Mouse (Mus musculus) cerebellum, postnatal 25 days (tissue): ENCODE data around the gene Il17rb.
A peak's percentile ranks its signal among the peaks of the same experiment; 100 is the strongest.

ENCODE experiments used
- DNase-seq, 2 experiments: peaks; one replicate each; pipeline ENCODE4 v3.0.0; 2021; ENCODE audit warnings: mixed read lengths in 2 of 2

Gene Il17rb

DNA sequence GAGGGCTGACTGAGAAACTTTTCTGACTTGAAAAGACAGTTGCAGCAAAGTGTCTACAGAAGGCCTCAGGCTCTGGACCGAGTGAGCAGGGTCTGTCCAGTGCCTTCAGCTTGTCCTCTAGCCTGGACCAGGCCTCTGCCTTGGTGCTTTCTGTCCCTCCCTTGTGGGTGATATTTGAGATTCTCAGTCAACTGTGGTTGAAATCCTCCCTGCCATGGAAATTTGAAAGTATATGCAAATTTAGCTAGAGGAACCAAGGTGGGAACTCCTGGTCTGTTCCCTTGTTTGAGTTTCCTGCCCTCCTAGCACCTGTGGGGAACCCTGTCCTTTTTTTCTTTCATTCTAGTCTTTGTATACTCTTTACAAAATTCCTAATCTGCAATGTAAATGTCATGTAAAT, 6.3 kb upstream of the Il17rb start:
- no peak for DNase-seq

DNA sequence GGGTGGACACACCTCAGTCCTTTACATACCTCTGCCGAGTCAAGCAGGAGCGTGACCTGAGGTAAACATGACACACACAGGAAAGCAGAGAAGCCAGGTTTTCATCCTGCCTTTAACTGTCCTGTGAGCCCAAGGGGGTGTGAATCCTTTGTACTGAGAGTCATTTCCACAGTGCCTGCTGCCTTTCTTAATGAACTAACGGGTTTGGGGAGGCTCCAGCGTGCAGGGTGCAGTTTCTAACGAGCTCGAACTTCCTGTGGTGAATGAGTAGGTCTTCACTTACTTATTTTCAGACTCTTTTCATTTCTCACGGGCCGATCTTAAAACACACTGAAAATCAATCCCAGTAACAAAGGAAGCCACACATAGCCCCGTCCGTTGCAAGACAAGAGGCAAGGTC, 5.8 kb upstream of the Il17rb start:
- DNase-seq = no peak

DNA sequence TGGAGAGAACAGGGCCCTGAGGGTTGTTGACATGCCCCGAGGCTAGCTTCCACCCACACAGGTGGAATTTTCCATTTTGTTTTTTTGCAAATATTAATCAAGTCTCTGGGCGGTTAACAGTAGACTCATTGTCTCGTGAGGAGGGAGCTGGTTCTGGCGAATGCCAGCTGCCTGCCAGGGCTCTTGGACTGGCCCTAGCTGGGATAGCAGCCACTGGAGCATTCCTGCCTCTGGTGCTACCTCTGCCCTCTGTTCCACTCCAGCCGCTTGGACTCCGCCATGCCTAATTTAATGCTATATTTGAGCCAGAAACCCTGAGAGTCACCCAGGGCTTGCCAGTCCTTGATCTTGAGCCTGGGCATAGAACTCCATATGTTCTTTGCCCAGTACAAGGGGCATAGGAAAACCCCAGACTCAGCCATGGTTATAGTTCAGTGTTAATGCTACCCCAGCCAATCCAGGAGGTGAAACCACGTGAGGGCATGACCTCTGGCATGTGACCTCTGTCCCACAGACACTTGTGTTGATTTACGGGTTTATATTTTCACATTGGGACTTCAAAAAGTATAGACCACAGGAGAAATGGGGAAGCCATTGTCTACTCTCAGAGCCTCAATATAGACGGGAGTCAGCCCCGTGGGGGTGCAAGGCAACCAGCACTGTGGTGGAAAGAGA, 3.3 kb upstream of the Il17rb start:
- DNase-seq = no peak

DNA sequence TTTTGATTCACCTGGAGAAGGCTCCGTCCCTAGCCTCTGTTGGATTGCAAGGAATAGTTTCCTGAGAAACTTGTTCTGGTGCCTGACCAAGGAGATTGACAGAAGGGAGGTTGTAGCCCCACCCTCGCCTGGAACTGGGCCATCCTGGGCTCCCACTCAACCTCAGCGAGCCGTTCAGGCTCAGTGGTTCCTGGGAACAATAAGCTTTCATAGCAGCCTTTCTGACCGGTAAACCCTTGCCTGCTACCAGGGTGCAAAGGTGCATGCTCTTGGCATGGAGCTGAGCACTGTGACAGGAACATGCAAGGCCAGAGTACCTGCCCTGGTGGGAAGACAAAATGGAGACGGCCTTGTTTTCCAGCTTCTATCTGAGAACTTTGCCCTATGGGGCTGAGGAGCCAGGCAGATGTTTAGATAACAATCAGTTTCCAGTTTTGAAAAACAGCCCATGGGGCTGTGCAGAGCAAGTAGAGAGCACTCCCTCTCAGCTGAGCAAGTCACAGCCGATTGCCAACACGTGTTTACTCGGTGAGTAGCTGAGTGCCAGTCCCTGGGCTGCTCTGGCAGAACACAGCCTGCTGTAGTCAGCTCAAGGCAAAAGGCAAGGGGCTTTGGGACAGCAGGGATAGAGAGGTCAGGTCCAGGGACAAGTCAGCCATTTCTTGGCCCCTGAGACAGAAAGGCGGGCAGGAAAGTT, 1.3 kb upstream of the Il17rb start:
- peak; percentile 42 to 66 for DNase-seq

DNA sequence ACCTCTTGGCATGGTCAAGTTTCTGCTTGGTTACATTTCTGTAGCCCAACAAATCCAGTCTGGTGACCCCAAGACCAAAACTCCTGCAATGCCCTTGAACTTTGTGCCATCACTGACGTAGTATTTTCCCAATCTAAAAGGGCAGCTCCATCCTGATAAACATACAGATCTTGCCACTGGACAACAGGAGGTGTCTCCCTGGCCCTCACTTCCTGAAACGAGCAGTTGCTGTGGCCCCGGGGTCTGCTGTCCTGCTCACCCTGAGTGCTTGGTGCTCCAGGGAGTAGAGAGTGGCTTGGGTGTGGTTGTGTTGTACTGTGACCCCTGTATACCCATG, 9.3 kb downstream of the Il17rb start:
- no peak for DNase-seq

DNA sequence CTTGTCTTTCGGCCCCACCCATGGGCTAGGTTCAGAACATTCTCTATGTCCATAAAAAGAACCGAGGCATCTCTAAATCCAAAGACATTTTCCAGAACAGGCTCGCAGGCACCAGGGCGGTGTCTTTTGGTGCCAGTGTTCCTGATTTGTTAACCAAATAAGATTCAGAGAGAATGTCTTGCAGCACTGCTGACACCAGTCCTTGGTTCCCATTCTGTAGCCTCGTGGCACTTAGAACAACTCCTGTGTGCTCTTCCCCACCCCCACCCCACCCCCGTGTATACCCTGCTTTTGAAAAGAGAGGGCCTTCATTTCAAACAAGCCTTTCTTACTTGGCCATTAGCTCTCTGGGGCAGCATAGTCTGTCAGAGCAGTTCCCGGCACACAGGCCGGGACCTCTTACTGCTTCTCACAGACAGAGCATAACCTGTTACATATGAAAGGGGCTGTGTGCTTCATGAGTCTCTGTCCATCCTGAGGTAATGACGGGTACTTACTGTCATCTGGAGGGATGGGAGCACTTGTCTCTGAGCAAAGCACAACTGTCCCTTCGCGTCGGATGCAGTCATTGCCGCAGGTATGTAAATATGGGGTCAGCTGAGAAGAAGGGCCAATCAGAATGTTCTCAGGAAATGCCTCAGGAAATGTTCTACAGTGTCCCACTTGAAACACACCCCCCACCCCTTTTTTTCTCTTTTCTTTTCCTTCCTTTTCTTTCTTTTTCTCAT, 9.8 kb downstream of the Il17rb start:
- DNase-seq = no peak

DNA sequence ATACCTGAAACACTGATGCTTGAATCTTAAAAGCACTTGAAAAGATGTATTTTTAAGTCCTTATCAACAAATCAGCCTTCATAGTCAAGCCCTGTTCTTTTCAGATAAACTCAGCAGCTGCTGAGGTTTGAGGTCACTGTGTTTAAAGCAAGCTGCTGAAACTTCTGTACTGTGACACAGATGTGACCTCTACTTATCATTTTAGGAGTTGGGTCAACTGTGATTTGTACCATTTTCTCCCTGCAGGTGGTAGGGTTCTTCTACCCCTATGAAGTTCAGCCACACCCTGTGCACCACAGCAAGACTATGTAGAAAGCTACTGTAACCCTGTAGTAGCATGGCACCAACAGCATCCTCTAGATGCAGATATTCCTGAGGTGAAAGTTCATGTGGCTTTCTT, 11.4 kb downstream of the Il17rb start:
- no peak for DNase-seq

DNA sequence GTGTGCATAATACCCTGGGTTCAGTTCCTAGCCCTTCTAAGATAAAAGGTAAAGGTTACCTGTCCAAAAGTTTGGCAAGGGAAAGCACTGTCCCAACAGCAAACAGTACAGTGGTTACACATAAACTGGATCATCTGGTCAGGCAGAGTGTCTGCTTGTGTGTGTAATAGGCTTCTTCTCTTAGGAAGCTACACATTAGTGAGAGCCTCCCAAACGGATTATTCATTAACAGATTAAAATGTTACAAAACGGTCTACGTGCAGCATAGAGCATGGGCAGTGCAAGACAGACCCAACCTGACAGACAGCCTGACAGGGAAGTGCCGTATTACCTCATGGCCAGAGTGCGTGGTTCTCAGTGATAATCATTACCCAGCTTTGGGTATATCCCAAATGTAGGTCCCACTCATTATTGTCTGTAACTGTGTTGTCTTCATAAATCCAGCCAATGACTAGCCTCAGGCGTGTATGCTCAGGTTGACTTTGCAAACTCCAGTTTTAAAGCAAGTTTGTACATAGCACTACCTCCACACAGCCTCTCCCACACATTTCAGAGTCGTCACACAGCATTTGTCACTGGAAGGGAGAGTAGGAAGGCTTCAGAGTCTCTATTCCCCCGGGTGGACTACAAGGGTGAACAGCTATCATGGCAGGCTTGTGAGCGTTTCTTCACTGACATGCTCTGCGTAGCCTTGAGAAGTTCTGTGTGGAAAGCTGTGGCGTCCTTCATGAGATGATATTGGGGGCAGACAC, 12.5 kb downstream of the Il17rb start:
- no peak for DNase-seq

DNA sequence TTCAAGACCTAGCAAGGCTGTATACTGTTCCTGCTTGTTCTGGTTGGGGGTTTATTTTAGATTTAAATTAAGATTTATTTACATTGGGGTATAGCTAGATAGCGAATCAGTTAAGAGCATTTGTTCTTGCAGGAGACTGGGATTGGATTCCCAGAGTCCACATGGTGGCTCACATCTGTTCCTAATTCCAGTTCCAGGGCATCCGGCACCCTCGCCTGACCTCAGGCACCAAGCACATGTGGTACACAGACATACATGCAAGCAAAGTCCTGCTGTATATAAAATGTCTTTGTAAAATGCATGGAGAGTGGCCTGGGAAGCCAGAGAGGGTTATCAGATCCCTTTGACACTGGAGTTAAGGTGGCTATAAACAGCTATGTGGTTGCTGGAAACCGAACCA, 13.7 kb downstream of the Il17rb start:
- DNase-seq = no peak

DNA sequence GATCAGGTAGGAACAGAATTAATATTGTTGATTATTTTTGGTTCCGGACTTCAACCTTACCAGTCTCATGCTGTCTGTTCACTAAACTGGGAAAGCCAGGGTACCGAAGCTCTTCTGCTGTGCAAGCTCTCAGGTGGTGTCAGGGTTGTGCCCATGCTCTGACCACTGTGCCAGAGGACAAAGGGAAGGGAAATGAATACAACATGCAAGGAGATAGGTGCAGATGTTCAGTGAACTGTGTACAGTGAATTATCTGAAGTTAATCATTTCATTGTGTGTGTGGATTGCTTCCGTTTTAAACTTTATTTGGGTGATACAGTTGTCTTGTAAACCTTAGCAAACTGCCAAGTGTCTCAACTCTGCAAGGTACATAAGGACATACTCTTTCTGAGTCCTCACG, 20.4 kb downstream of the Il17rb start:
- DNase-seq = no peak

DNA sequence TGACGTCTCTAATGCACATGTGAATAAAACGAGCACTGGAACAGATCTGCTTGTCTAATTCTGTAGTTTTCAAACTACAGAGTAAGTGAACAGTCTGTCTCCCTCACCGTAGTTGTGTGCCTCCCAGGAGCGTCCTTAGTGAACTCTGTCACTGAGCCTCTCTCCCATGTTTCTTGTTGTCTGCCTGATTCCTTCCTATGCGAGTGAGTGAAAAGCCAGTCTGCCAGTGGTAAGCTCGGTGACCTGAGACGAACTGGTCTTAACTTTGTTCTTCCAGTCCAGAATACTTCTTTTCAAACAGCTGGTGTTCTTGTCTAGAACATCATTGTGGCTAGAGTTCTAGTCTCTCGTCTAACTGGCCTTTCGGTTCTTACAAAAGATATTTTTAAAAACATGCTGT, 21.0 kb downstream of the Il17rb start:
- no peak for DNase-seq

DNA sequence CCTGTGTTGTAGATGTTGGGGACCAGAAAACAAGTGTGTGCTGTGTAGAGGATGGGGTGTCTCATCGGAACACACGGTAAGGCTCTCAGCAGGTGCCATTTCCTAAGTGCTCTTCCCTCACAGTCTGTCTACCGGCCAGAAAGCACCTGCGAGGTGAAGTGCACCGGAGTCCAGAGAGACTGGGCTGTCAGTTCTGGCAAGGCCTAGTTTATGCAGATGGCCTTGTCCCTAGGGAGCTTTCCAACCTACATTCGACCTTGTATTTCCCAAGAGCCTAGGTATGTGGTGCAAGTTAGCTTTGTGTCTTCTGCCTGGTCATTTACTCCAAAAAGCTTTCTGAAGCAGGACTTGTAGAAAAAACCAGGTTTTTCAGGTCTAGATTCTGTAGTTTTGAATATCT, 21.4 kb downstream of the Il17rb start:
- DNase-seq = peak; percentile 41 to 50

DNA sequence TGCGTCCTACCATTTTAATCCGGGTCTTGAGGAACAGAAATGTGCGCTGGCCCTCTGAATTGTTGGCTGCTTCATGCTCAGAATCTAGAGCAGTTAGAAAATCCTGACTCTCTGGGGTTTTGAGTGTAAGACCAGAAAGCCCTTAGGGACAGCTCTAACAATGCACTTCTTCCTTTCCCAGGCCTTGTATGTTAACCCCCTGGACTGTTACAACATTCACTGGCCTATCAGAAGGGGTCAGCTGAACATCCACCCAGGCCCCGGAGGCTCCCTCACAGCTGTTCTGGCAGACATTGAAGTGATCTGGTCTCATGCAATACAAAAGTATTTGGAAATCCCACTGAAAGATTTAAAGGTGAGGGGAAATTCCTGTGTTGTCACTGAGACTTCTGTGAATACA, 22.6 kb downstream of the Il17rb start:
- DNase-seq = no peak

DNA sequence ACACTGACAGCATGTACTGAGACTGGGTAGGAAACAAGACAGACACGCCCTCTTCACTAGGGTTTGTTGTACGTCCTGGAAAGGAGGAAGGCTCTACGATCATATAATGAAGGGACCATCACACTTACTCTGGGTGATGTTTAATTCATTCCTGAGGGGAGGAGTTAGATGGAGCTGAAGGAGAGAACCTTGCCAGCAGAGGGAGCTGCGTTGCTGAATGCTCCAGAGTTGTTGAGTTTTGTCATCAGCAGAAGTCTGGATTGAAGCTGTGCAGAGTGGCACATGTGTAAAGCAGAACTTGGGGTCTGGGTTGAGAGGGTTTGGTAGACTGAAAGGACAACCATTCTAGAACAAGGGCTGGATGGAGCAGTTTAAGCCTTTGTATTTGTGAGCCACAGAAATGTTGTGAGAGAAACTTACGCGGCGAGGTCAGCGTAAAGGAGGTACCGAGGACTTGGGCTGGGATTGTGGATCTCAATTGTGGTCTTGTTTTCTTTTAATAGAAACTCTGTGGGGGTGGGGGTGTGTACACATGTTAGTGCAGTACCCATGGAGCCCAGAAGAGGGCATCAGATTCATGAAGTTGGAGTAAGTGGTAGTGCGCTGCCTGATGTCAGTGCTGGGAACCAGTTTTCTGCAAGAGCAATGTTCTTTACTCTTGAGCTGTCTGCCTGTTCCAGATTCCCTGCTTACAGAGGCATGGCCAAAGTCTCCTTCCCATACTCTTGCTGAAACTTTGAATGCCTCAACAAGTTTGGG, 28.1 kb downstream of the Il17rb start:
- DNase-seq = no peak

DNA sequence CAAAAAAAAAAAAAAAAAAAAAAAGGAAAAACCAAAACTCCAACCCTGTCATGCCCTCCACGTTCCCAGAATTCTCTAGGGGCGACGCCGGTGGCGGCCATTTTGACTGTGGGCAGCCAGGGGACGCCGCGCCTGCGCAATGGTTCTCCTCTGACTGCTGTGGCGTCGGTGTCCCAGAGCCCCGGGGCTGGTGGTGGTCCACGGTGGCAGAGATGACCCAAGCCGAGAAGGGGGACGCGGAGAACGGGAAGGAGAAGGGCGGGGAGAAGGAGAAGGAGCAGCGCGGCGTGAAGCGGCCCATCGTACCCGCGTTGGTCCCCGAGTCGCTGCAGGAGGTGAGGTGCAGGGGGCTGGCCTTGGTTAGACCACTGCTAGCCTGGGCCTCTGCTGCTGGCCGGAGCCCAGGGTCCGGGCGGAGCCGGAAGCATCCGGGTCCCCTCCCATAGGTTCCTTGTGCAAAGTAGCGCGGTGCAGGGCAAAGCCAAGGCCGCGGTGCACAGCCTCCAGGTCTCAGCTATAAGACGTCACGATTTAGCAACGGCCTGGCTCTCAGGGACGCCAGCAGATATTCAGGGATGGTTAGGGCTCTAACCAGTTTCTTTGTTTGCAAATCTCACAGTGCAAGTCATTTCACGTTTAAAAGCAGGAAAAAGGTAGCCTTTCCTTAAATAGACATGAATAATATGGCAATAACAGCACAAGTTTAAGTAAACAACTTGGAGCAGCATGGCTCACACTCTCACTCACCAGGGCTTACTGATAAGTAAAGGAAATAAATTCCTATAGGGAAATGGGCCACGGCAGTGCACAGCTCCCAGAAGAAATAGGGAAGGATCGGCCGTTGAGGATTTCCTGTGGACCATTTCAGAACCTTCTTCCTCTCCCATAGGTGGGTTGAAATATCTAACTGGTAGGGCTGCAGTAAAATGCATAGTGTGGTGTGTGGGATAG, 30.2 kb downstream of the Il17rb start, which contains the start of gene Actr8:
Actr8 (plus strand) TSS at position 84 of the 951 bp plus-strand sequence.
- DNase-seq = peak; percentile 96

DNA sequence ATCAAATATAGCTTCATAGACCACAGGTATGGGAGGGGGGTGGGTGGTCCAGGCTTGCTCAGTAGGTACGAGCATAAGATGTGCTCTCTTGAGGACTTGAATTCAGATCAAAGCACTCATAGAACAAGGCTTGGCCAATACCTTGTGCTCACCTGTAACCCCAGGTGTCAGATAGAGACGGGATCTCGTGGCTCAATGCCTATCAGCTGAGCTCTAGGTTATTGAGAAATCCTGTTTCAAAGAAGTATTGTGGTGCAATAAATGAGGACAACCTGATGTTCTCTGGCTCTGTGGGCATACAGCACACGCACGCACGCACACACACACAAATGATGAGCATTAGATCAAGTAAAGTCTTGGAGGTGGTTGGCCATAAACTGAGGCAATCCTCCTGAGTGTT, 31.8 kb downstream of the Il17rb start:
- no peak for DNase-seq

DNA sequence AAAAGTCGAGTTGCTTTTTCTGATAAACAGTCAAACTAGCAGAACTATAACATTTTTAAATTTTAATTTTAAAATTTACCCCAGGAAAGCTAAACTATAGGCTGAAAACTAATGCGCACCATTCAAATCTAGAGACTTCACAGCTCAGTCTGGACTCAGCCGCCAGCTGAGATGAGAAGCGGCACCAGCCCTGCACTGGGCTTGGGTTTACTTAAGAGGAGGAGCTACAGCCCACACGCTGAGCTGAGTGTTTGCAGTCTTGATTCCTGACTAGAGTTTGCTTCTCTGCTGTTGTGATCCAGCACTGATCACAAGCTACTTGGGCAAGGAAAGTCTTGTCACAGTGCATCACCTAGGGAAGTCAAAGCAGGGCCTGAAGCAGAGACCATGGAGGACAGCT, 36.7 kb downstream of the Il17rb start:
- no peak for DNase-seq

DNA sequence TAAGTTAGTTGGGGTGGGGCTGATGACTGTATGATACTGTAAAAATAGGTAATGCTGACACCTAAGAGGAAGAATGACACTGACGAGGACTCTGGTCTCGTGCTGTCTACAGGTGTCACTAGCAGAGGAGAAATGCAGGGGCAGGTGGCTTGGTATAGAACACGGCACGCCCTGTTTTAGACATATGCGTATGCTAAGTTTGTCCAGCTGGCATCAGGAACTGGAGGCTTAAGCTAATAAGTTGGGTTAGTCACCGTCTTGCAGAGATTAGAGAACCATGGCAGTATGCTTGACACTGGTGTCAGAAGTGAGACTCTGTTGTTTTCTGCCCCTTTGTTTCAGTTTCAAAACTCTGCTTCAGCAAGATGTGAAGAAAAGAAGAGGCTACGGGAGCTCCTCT, 37.2 kb downstream of the Il17rb start:
- DNase-seq = no peak

DNA sequence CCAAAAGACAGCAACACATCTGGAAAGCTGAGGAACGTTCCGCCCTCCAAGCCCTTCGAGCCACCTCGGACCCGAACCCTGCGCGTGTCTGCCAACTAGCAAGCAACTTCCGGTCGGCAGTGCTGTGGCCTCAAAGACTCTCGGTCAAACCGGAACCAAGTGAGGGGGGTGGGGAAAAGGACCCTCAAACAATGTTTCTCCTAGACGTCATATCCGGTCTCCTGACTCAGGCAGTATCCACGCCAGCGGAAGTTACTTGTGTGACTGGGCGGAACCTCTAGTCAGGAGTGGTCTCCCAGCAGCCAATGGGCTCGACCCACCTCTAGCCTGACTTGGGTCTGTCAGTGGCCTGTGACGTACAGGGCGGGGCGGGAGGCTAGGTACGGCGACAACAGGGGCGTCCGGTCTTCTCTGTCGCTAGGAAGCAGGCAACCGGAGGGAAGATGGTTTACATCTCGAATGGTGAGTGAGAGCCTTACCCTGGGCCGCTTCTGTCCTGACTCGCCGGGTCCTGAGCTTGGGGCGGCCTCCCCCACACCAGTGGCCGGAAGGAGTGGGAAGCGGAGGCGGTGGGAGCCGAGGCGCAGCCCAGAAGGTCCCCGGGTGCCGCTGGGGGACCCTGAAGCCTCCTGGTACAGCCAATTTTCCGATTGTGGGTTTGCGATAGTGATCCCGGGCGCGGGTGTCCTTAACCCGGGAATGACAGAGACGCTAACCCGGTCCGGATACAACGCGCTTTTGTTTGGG, 40.4 kb downstream of the Il17rb start, which contains the start of gene Selenok:
Selenok (plus strand) TSS at position 234 of the 747 bp plus-strand sequence.
- peak; percentile 89 to 94 for DNase-seq

DNA sequence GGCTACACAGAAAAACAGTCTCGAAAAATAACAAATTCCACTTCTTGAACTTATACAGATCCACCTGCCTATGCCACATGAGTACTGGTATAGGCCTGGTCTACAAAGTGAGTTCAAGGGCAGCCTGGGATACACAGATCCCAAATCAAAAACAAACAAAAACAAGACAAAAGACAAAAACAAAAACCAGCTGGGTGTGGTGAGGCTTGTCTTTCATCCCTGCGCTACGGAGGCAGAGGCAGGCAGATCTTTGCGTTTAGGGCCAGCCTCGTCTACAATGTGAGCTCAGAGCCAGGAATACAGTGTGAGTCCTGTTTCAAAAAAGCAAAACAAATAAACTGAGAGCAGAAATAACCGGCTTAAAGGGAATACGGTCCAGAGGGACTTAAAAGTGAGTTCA, 41.1 kb downstream of the Il17rb start:
- no peak for DNase-seq

DNA sequence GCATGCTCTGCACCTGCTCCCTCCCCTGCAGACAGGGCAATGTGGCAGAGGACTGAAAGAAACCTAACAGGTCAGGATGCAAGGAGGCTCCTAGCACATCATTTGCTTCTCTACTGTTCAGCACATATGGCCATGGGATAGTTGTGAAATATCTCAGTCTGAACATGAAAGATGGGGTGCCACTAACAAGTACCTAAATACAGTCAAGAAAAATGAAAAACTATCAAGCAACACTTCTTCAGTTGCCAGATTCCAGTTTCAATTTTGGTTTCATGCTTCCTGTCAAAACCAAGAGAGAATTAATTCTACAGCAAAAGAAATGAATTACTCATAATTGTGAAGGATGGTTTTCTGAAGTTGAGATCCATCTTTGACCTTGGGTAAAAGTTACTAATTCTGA, 51.3 kb downstream of the Il17rb start:
- DNase-seq = no peak
